Mouse (Mus musculus): ENCODE results near the gene Clstn2.

The Clstn2 gene

GRCm38 (mm10) chr9:97702989-97703388 is 330.0 kb downstream of the Clstn2 start:
- Histone ChIP-seq H3K4me3 (replicated peaks; ENCODE audit: low read length) (no peak overlapping the region), H3K4me1 (replicated peaks; ENCODE audit: low read depth, low read length) (peaks cover 15% of the 10 kb centered on the region), H3K36me3 (ENCODE audit: insufficient read depth, low read length) (no peaks in the 10 kb centered on the region), H3K27me3 (ENCODE audit: insufficient read depth, low read length) (0 out of 2 replicates have a peak, but pooled peaks cover 3% of the 10 kb centered on the region), H3K9me3 (ENCODE audit: low read length) (no peaks in the 10 kb centered on the region)
- TF ChIP-seq NANOG (IDR thresholded peaks at IDR 0.05; ENCODE audit: borderline replicate concordance, low read length) (no peak), POU5F1 (IDR thresholded peaks at IDR 0.05; ENCODE audit: borderline replicate concordance, low read length) (no peak), CTCF (conservative IDR thresholded peaks at IDR 0.05; ENCODE audit: low read length) (no peak)

- Histone ChIP-seq H3K36me3 (ENCODE audit: insufficient read depth, low read length) (no peaks in the 10 kb centered on the region), H3K27me3 (ENCODE audit: insufficient read depth, low read length) (no peaks in the 10 kb centered on the region), H3K4me3 (replicated peaks; ENCODE audit: low read length) (no peak overlapping the region), H3K4me1 (replicated peaks; ENCODE audit: low read depth, low read length) (peaks cover 15% of the 10 kb centered on the region), H3K9me3 (ENCODE audit: low read length) (no peaks in the 10 kb centered on the region)
- no peak for TF ChIP-seq NANOG (IDR thresholded peaks at IDR 0.05; ENCODE audit: borderline replicate concordance, low read length)
- no peak for TF ChIP-seq POU5F1 (IDR thresholded peaks at IDR 0.05; ENCODE audit: borderline replicate concordance, low read length)
- TF ChIP-seq CTCF (conservative IDR thresholded peaks at IDR 0.05; ENCODE audit: low read length) = no peak
These were observed 333.0 kb downstream of the Clstn2 start for GRCm38 (mm10) chr9:97699983-97700382.

- no peaks in the 10 kb centered on the region for H3K9me3 ChIP-seq (ENCODE audit: low read length)
- no peak for TF ChIP-seq CTCF (conservative IDR thresholded peaks at IDR 0.05; ENCODE audit: low read length)
- no peak for TF ChIP-seq POU5F1 (IDR thresholded peaks at IDR 0.05; ENCODE audit: borderline replicate concordance, low read length)
- TF ChIP-seq NANOG (IDR thresholded peaks at IDR 0.05; ENCODE audit: borderline replicate concordance, low read length) = no peak
- no peaks in the 10 kb centered on the region for H3K36me3 ChIP-seq (ENCODE audit: insufficient read depth, low read length)
- H3K27me3 ChIP-seq (ENCODE audit: insufficient read depth, low read length) = no peaks in the 10 kb centered on the region
- peaks cover 15% of the 10 kb centered on the region for H3K4me1 ChIP-seq (replicated peaks; ENCODE audit: low read depth, low read length)
- no peak overlapping the region for H3K4me3 ChIP-seq (replicated peaks; ENCODE audit: low read length)
These were observed 334.0 kb downstream of the Clstn2 start for GRCm38 (mm10) chr9:97699020-97699419.

- Histone ChIP-seq H3K9me3 (ENCODE audit: low read length) (no peaks in the 10 kb centered on the region), H3K27me3 (ENCODE audit: insufficient read depth, low read length) (no peaks in the 10 kb centered on the region), H3K36me3 (ENCODE audit: insufficient read depth, low read length) (no peaks in the 10 kb centered on the region), H3K4me3 (replicated peaks; ENCODE audit: low read length) (no peak overlapping the region), H3K4me1 (replicated peaks; ENCODE audit: low read depth, low read length) (peaks cover 14% of the 10 kb centered on the region)
- TF ChIP-seq NANOG (IDR thresholded peaks at IDR 0.05; ENCODE audit: borderline replicate concordance, low read length) = no peak
These were observed 334.9 kb downstream of the Clstn2 start for GRCm38 (mm10) chr9:97698071-97698470.

- TF ChIP-seq CTCF (conservative IDR thresholded peaks at IDR 0.05; ENCODE audit: low read length) (no peak), NANOG (IDR thresholded peaks at IDR 0.05; ENCODE audit: borderline replicate concordance, low read length) (no peak), POU5F1 (IDR thresholded peaks at IDR 0.05; ENCODE audit: borderline replicate concordance, low read length) (no peak)
- Histone ChIP-seq H3K9me3 (ENCODE audit: low read length) (no peaks in the 10 kb centered on the region), H3K4me1 (replicated peaks; ENCODE audit: low read depth, low read length) (peaks cover 8% of the 10 kb centered on the region), H3K4me3 (replicated peaks; ENCODE audit: low read length) (no peak overlapping the region), H3K36me3 (ENCODE audit: insufficient read depth, low read length) (no peaks in the 10 kb centered on the region), H3K27me3 (ENCODE audit: insufficient read depth, low read length) (no peaks in the 10 kb centered on the region)
These were observed 336.2 kb downstream of the Clstn2 start for GRCm38 (mm10) chr9:97696655-97697235.

GRCm38 (mm10) chr9:97695278-97695677 is 337.7 kb downstream of the Clstn2 start:
- no peaks in the 10 kb centered on the region for H3K36me3 ChIP-seq (ENCODE audit: insufficient read depth, low read length)
- no peaks in the 10 kb centered on the region for H3K27me3 ChIP-seq (ENCODE audit: insufficient read depth, low read length)
- no peak for TF ChIP-seq NANOG (IDR thresholded peaks at IDR 0.05; ENCODE audit: borderline replicate concordance, low read length)
- no peak for TF ChIP-seq POU5F1 (IDR thresholded peaks at IDR 0.05; ENCODE audit: borderline replicate concordance, low read length)
- TF ChIP-seq CTCF (conservative IDR thresholded peaks at IDR 0.05; ENCODE audit: low read length) = no peak
- peaks cover 7% of the 10 kb centered on the region for H3K4me1 ChIP-seq (replicated peaks; ENCODE audit: low read depth, low read length)
- no peaks in the 10 kb centered on the region for H3K9me3 ChIP-seq (ENCODE audit: low read length)
- no peak overlapping the region for H3K4me3 ChIP-seq (replicated peaks; ENCODE audit: low read length)

- H3K9me3 ChIP-seq (ENCODE audit: low read length) = no peaks in the 10 kb centered on the region
- H3K4me3 ChIP-seq (replicated peaks; ENCODE audit: low read length) = no peak overlapping the region
- H3K27me3 ChIP-seq (ENCODE audit: insufficient read depth, low read length) = no peaks in the 10 kb centered on the region
- H3K36me3 ChIP-seq (ENCODE audit: insufficient read depth, low read length) = no peaks in the 10 kb centered on the region
- H3K4me1 ChIP-seq (replicated peaks; ENCODE audit: low read depth, low read length) = no peaks in the 10 kb centered on the region
- TF ChIP-seq POU5F1 (IDR thresholded peaks at IDR 0.05; ENCODE audit: borderline replicate concordance, low read length) (no peak), NANOG (IDR thresholded peaks at IDR 0.05; ENCODE audit: borderline replicate concordance, low read length) (no peak), CTCF (conservative IDR thresholded peaks at IDR 0.05; ENCODE audit: low read length) (no peak)
These were observed 346.1 kb downstream of the Clstn2 start for GRCm38 (mm10) chr9:97686826-97687425.

- H3K4me3 ChIP-seq (replicated peaks; ENCODE audit: low read length) = no peak overlapping the region
- no peaks in the 10 kb centered on the region for H3K27me3 ChIP-seq (ENCODE audit: insufficient read depth, low read length)
- H3K9me3 ChIP-seq (ENCODE audit: low read length) = no peaks in the 10 kb centered on the region
- no peaks in the 10 kb centered on the region for H3K36me3 ChIP-seq (ENCODE audit: insufficient read depth, low read length)
- TF ChIP-seq POU5F1 (IDR thresholded peaks at IDR 0.05; ENCODE audit: borderline replicate concordance, low read length) = no peak
- no peak for TF ChIP-seq CTCF (conservative IDR thresholded peaks at IDR 0.05; ENCODE audit: low read length)
- no peak for TF ChIP-seq NANOG (IDR thresholded peaks at IDR 0.05; ENCODE audit: borderline replicate concordance, low read length)
- no peaks in the 10 kb centered on the region for H3K4me1 ChIP-seq (replicated peaks; ENCODE audit: low read depth, low read length)
These were observed 347.3 kb downstream of the Clstn2 start for GRCm38 (mm10) chr9:97685664-97686063.

GRCm38 (mm10) chr9:97679878-97680277 is 353.1 kb downstream of the Clstn2 start:
- Histone ChIP-seq H3K36me3 (ENCODE audit: insufficient read depth, low read length) (no peaks in the 10 kb centered on the region), H3K9me3 (ENCODE audit: low read length) (no peaks in the 10 kb centered on the region), H3K4me1 (replicated peaks; ENCODE audit: low read depth, low read length) (no peaks in the 10 kb centered on the region), H3K27me3 (ENCODE audit: insufficient read depth, low read length) (no peaks in the 10 kb centered on the region), H3K4me3 (replicated peaks; ENCODE audit: low read length) (no peak overlapping the region)
- no peak for TF ChIP-seq NANOG (IDR thresholded peaks at IDR 0.05; ENCODE audit: borderline replicate concordance, low read length)
- TF ChIP-seq POU5F1 (IDR thresholded peaks at IDR 0.05; ENCODE audit: borderline replicate concordance, low read length) = no peak
- no peak for TF ChIP-seq CTCF (conservative IDR thresholded peaks at IDR 0.05; ENCODE audit: low read length)

Data from E14TG2a.4 (cell line).